Mouse (Mus musculus): Measurements from ENCODE around the gene Myo16.

Gene Myo16

DNA sequence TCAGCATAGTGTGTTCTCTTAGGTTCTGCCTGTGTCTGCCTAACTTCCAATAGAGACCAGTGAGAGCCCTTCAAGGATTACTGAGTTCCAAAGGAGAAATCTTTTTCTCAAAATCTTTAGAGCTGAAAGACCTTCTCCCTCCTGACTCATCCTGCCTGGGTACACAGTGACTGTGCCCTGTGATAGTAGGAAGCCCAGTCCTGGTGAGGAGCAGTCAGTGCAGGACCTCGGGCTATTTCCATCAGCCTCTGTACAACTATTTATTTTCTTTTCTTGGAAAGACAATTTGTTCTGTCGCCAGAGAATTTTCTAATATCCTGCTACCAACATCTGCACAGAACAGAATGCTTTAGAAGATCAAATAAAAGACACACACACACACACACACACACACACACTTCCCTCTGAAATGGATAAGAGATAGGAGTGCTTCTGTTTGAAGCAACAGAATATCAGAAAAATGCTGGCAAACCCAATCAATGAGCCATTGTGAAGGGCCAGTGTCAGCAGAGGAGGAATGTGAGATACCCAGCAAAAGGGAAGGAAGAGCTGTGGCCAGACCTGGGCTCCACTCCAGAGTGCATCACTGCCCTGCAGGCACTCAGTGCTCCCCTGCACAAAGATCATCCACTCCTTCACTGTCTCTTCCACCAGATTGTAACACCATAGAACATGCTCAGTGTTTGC lies 518.3 kb downstream of the Myo16 start:
- no peak for DNase-seq (ENCODE audit: low read depth, low spot score)

DNA sequence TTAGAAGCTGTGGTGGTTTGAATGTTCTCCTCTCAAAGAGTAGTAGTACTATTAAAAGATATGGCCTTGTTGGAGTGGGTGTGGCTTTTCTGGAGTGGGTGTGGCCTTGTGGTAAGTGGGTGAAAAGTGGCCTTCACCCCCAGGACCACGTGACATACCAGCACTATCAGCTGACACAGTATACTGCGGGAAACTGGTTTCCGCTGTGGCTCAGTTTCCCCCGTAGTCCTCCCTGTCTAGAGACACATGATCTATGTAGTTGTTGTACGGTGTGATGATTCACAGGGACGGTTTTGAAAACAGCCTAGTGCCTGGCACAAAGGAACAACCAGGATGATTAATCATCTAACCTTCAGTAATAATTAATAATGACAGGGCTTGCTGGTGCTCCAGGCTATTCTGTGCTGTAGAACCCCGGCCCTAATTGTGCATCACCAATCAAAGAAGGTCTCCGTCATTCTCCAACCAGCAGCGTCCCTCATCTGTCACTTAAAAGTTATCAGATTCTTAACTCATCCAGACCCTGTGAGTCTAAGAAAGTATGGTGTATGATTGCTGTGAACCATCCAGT lies 524.2 kb downstream of the Myo16 start:
- DNase-seq (ENCODE audit: low read depth, low spot score): no peak

DNA sequence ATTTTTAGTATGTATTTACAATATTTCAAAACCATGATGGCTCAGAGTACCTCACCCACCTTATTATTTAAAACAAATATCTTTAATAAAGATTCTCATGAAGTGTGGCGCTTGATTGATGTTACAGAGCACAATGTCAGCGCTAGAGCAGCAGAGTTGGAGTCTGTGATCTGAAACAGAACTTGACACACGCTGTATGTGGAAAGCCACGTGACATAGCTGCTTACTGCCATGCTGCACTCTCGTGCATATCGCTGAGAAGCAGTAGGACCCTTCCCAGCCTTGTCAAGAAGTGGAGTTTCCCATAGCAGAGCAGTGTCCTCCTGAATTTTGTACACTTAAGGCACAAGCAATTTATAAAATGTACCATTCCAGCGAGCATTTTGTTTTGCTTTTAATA lies 528.2 kb downstream of the Myo16 start:
- DNase-seq (ENCODE audit: low read depth, low spot score): no peak

DNA sequence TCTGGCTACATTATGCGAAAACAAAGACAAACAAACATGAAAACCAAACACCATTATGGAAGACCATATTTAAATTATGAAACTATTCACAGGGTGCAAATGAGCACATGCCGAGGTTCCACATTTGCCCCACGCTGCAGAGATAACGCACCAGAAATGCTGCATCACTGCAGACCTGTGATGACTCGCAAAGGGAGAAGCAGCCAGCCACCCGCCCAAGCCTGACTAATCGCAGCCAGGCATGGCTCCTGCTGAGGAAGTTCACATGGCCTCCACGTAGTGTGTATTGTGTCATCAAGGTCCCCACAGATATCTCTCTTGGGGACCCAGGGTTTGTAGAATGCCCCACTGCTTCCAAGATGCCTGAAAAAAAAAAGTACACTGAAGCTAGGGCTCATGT lies 529.4 kb downstream of the Myo16 start:
- no peak for DNase-seq (ENCODE audit: low read depth, low spot score)
